Mouse (Mus musculus) heart, embryonic 16.5 days (tissue): ENCODE measurements around the gene Cmya5. TPM values are rescaled to one million over a fixed set of nuclear protein-coding genes. Genes with fewer than 3 reads are reported as not detected.
A peak's percentile ranks its signal among the peaks of the same experiment; 100 is the strongest.
"Not testable (repeated sequence)": the region's sequence is repeated elsewhere in the genome, so short reads cannot be mapped to it uniquely, and the experiment has no call there.

ENCODE experiments used
- ATAC-seq: fragments of 200-750 bp; cut with Nextera tagmentation; replicated peaks from 2 replicates; pipeline ENCODE4 v1.8.0; 2017; ENCODE audit warnings: moderate number of reproducible peaks; ENCODE audit not compliant: insufficient read depth, low FRiP score; ENCODE audit errors: extremely low read depth
- H3K27ac ChIP-seq: fragments of 300-500 bp; sonication (generic); 2 replicates; pipeline ENCODE4 v1.5.1; 2014; ENCODE audit warnings: mild to moderate bottlenecking, low read length, control low read depth, moderate library complexity
- H3K27me3 ChIP-seq: fragments of 300-500 bp; sonication (generic); 2 replicates; pipeline ENCODE4 v1.6.1; 2014; ENCODE audit warnings: low read length, mixed read lengths; ENCODE audit not compliant: control insufficient read depth, insufficient read depth
- H3K36me3 ChIP-seq: fragments of 300-500 bp; sonication (generic); 2 replicates; pipeline ENCODE4 v1.6.1; 2014; ENCODE audit not compliant: control insufficient read depth, insufficient read depth
- H3K4me1 ChIP-seq: fragments of 300-500 bp; sonication (generic); 2 replicates; pipeline ENCODE4 v1.6.1; 2014; ENCODE audit warnings: low read length, mixed read lengths; ENCODE audit not compliant: control insufficient read depth, insufficient read depth
- H3K4me2 ChIP-seq: fragments of 300-500 bp; sonication (generic); 2 replicates; pipeline ENCODE4 v1.6.1; 2014; ENCODE audit warnings: low read depth, mild to moderate bottlenecking, control low read depth, low read length
- H3K4me3 ChIP-seq: fragments of 300-500 bp; sonication (generic); 2 replicates; pipeline ENCODE4 v1.5.1; 2014; ENCODE audit warnings: mild to moderate bottlenecking, control low read depth, low read length
- H3K9ac ChIP-seq: fragments of 300-500 bp; sonication (generic); 2 replicates; pipeline ENCODE4 v1.6.1; 2014; ENCODE audit warnings: low read length, control low read depth
- H3K9me3 ChIP-seq: fragments of 300-500 bp; sonication (generic); replicated peaks from 2 replicates; pipeline ENCODE4 v1.6.1; 2016; ENCODE audit warnings: low read length; ENCODE audit not compliant: control insufficient read depth
- WGBS: fragments of 180-500 bp; shearing (Covaris S2); extraction: QIAGEN DNeasy Blood & Tissue Kit; methylation state at CpG from one replicate; pipeline ENCODE4 v1.1.7; 2014; 5-methylcytosine and 5-hydroxymethylcytosine counted together
- polyA plus RNA-seq: library from polyadenylated mRNA; unstranded; fragments of >200 nt; fragmentation: Nextera tagmentation; extraction: Ambion mirVana; gene quantifications from 2 replicates; pipeline ENCODE4 v1.2.1, GENCODE M21; 2015

Gene Cmya5
- polyA plus RNA-seq: 5.5 and 5.9 TPM in 2 replicates

- Histone ChIP-seq H3K27ac (peak within 1 kb of the TSS; percentile 95), H3K4me2 (peak within 1 kb of the TSS; percentile 81), H3K4me3 (peak within 1 kb of the TSS; percentile 75), H3K4me1 (peaks cover 17% of the 10 kb centered on the region), H3K36me3 (peaks cover 6% of the 10 kb centered on the region), H3K27me3 (no peaks in the 10 kb centered on the region), H3K9me3 (no peaks in the 10 kb centered on the region), H3K9ac (peak within 1 kb of the TSS; percentile 82)
- ATAC-seq: peak; percentile 93
- 4% methylated on average over 43 of the region's 45 CpGs for WGBS
Measured at GRCm38 (mm10) chr13:93144336-93145167, at the start of gene Cmya5. TSS of gene Cmya5 (minus strand) at chr13:93144724.

GRCm38 (mm10) chr13:93192646-93193026 lies 48.1 kb upstream of the Cmya5 start:
- 68% methylated on average over 5 of the region's 5 CpGs for WGBS
- Histone ChIP-seq H3K9me3 (no peaks in the 10 kb centered on the region), H3K4me2 (peak overlapping the region; percentile 81), H3K27me3 (no peaks in the 10 kb centered on the region), H3K9ac (peak overlapping the region; percentile 76), H3K4me3 (peak overlapping the region; percentile 76), H3K4me1 (peaks cover 20% of the 10 kb centered on the region), H3K36me3 (peaks cover 3% of the 10 kb centered on the region; the same call in 1 of the 2 replicates), H3K27ac (peak overlapping the region; percentile 91)
- ATAC-seq: no peak

GRCm38 (mm10) chr13:93191831-93192645 lies 47.5 kb upstream of the Cmya5 start, which contains the start of gene Tent2:
TSS of gene Tent2 (minus strand) at chr13:93192385.
- peak; percentile 98 for ATAC-seq
- Histone ChIP-seq H3K4me2 (peak within 1 kb of the TSS; percentile 82), H3K4me1 (peaks cover 20% of the 10 kb centered on the region), H3K27ac (peak within 1 kb of the TSS; percentile 91), H3K36me3 (peaks cover 3% of the 10 kb centered on the region; the same call in 1 of the 2 replicates), H3K9me3 (no peaks in the 10 kb centered on the region), H3K4me3 (peak within 1 kb of the TSS; percentile 76), H3K9ac (peak within 1 kb of the TSS; percentile 93), H3K27me3 (no peaks in the 10 kb centered on the region)
- under 1% methylated on average over 71 of the region's 72 CpGs for WGBS

GRCm38 (mm10) chr13:93189416-93189815 lies 44.9 kb upstream of the Cmya5 start:
- Histone ChIP-seq H3K36me3 (peaks cover 7% of the 10 kb centered on the region; the same call in 1 of the 2 replicates), H3K27ac (peak overlapping the region; percentile 39), H3K27me3 (no peaks in the 10 kb centered on the region), H3K4me3 (no peak overlapping the region), H3K9ac (no peak overlapping the region), H3K9me3 (no peaks in the 10 kb centered on the region), H3K4me1 (peaks cover 20% of the 10 kb centered on the region), H3K4me2 (peak overlapping the region; percentile 23; the same call in 1 of the 2 replicates)
- WGBS: 44% methylated on average over 2 of the region's 2 CpGs
- no peak for ATAC-seq

GRCm38 (mm10) chr13:93188738-93189137 lies 44.2 kb upstream of the Cmya5 start:
- ATAC-seq: no peak
- H3K4me3 ChIP-seq: no peak overlapping the region
- H3K27me3 ChIP-seq: no peaks in the 10 kb centered on the region
- 0 out of 2 replicates have a peak overlapping the region, but pooled peaks have one; percentile 12 for H3K4me2 ChIP-seq
- WGBS: 81% methylated on average over 3 of the region's 3 CpGs
- H3K9ac ChIP-seq: no peak overlapping the region
- H3K4me1 ChIP-seq: peaks cover 20% of the 10 kb centered on the region
- H3K36me3 ChIP-seq: peaks cover 7% of the 10 kb centered on the region; the same call in 1 of the 2 replicates
- H3K9me3 ChIP-seq: no peaks in the 10 kb centered on the region
- peak overlapping the region; percentile 39 for H3K27ac ChIP-seq

- not testable (repeated sequence) for H3K9me3 ChIP-seq, H3K27ac ChIP-seq, H3K4me2 ChIP-seq, H3K9ac ChIP-seq, ATAC-seq, H3K4me3 ChIP-seq, H3K27me3 ChIP-seq
- peaks cover 19% of the 10 kb centered on the region for H3K4me1 ChIP-seq
- peaks cover 14% of the 10 kb centered on the region for H3K36me3 ChIP-seq
- 95% methylated on average over 5 of the region's 5 CpGs for WGBS
Measured at GRCm38 (mm10) chr13:93187792-93188191, 43.3 kb upstream of the Cmya5 start.

- Histone ChIP-seq H3K27ac (no peak overlapping the region), H3K4me2 (no peak overlapping the region), H3K9ac (no peak overlapping the region), H3K36me3 (peaks cover 17% of the 10 kb centered on the region), H3K9me3 (no peaks in the 10 kb centered on the region), H3K27me3 (no peaks in the 10 kb centered on the region), H3K4me3 (no peak overlapping the region), H3K4me1 (peaks cover 2% of the 10 kb centered on the region)
- WGBS: 91% methylated on average over 1 of the region's 1 CpGs
- ATAC-seq: no peak
Measured at GRCm38 (mm10) chr13:93180351-93180750, 35.8 kb upstream of the Cmya5 start.

- WGBS: 87% methylated on average over 2 of the region's 2 CpGs
- H3K27ac ChIP-seq: no peak overlapping the region
Measured at GRCm38 (mm10) chr13:93179522-93179921, 35.0 kb upstream of the Cmya5 start.

More at GRCm38 (mm10) chr13:93179522-93179921, 35.0 kb upstream of the Cmya5 start:
- Histone ChIP-seq H3K4me3 (no peak overlapping the region), H3K27me3 (no peaks in the 10 kb centered on the region), H3K9ac (no peak overlapping the region), H3K9me3 (no peaks in the 10 kb centered on the region), H3K4me2 (no peak overlapping the region), H3K4me1 (peaks cover 2% of the 10 kb centered on the region), H3K36me3 (peaks cover 12% of the 10 kb centered on the region)
- ATAC-seq: no peak
